Mouse (Mus musculus): ENCODE results near the gene Gtf2h3. TPM values are rescaled to one million over a fixed set of nuclear protein-coding genes. Genes with fewer than 3 reads are reported as not detected.

Gene Gtf2h3
- polyA plus RNA-seq, 1 experiment: 34.0 TPM

DNA sequence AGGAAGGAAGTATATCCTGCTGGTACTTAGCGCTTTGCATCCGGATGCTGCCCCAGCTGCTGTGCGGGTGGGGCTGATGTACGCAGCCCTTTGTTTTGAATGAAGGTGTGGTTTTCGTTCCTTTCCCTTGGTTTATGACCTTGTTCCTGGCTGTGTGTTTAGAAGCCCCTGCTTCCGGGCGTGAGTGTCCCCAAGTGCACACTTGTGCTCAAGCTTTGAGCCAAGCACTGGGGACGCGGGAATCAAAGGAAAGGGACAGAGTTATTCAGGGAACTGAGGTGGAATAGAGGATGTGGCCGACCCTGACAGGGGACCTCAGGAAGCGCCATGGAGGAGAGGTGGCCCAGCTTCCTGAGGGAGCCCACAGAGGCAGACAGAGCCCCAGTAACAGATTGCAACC, 35.8 kb downstream of the Gtf2h3 start:
- H3K27me3 ChIP-seq (ENCODE audit: control insufficient read depth, insufficient read depth, insufficient read length): no peaks in the 10 kb centered on the region
- H3K4me3 ChIP-seq (ENCODE audit: insufficient read depth, poor library complexity, severe bottlenecking): no peak overlapping the region
- no peak overlapping the region for H3ac ChIP-seq (ENCODE audit: control insufficient read depth, insufficient read length, low read depth)
- TF ChIP-seq CTCF (IDR thresholded peaks at IDR 0.05; ENCODE audit: control insufficient read depth, insufficient read depth, insufficient read length): no peak
- no peak for TF ChIP-seq MYOG (IDR thresholded peaks at IDR 0.05; ENCODE audit: control insufficient read depth, extremely low read depth, insufficient read length)
- no peak for TF ChIP-seq FOSL1 (IDR thresholded peaks at IDR 0.05; ENCODE audit: insufficient read depth, low read length, poor library complexity, severe bottlenecking)
- no peak for TF ChIP-seq MYOD1 (IDR thresholded peaks at IDR 0.05; ENCODE audit: control insufficient read depth, insufficient read length, low read depth)
- no peak for TF ChIP-seq USF1 (IDR thresholded peaks at IDR 0.05; ENCODE audit: low read depth)
- no peak for TF ChIP-seq MAX (IDR thresholded peaks at IDR 0.05)
- TF ChIP-seq CEBPB (IDR thresholded peaks at IDR 0.05; ENCODE audit: low read depth): no peak
- H3K79me2 ChIP-seq (ENCODE audit: control insufficient read depth, insufficient read depth): no peaks in the 10 kb centered on the region
- H3K79me3 ChIP-seq (ENCODE audit: low read depth): no peaks in the 10 kb centered on the region
- no peaks in the 10 kb centered on the region for H3K36me3 ChIP-seq (ENCODE audit: control insufficient read depth, insufficient read depth)

DNA sequence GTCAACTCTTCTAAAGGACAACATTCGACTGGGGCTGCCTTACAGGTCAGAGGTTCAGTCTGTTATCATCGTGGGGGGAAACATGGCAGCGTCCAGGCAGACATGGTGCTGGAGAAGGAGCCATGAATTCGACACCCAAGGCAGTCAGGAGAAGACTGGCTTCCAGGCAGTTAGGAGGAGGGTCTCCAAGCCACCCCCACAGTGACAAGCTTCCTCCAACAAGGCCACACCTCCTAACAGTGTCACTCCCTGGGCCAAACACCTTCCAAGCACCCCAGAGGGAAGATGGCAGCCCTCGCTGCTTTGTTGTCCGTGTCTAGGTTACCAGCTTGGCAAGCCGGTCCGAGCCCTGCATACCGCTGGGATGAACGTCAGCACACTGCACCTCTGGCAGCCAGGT, 39.8 kb downstream of the Gtf2h3 start:
- Histone ChIP-seq H3K36me3 (ENCODE audit: control insufficient read depth, insufficient read depth) (no peaks in the 10 kb centered on the region), H3ac (ENCODE audit: control insufficient read depth, insufficient read length, low read depth) (no peak overlapping the region), H3K27me3 (ENCODE audit: control insufficient read depth, insufficient read depth, insufficient read length) (no peaks in the 10 kb centered on the region), H3K4me3 (ENCODE audit: insufficient read depth, poor library complexity, severe bottlenecking) (no peak overlapping the region), H3K79me2 (ENCODE audit: control insufficient read depth, insufficient read depth) (no peaks in the 10 kb centered on the region), H3K79me3 (ENCODE audit: low read depth) (no peaks in the 10 kb centered on the region)
- TF ChIP-seq CTCF (IDR thresholded peaks at IDR 0.05; ENCODE audit: control insufficient read depth, insufficient read depth, insufficient read length): no peak
- no peak for TF ChIP-seq USF1 (IDR thresholded peaks at IDR 0.05; ENCODE audit: low read depth)
- no peak for TF ChIP-seq FOSL1 (IDR thresholded peaks at IDR 0.05; ENCODE audit: insufficient read depth, low read length, poor library complexity, severe bottlenecking)
- TF ChIP-seq MYOD1 (IDR thresholded peaks at IDR 0.05; ENCODE audit: control insufficient read depth, insufficient read length, low read depth): no peak
- no peak for TF ChIP-seq MYOG (IDR thresholded peaks at IDR 0.05; ENCODE audit: control insufficient read depth, extremely low read depth, insufficient read length)
- TF ChIP-seq MAX (IDR thresholded peaks at IDR 0.05): no peak
- no peak for TF ChIP-seq CEBPB (IDR thresholded peaks at IDR 0.05; ENCODE audit: low read depth)

DNA sequence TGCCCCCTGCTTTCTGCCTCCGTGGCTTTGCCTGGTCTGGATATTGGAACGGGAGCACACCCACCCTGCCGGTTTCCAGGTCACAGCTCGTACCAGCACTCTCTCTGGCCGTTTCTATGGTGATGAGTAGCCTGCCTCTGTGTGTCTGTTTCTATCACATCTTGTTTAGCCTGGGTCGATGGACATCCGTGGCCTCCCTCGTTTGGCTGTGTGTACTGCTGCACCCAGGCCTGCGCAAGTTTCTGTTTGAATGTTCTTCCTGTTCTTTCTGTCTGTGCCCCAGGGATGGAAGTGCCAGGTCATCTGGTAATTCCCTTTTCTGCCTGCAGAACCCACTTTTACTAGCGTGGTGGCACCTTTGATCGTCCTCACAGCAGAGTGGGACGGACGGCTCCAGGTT, 42.4 kb downstream of the Gtf2h3 start:
- no peaks in the 10 kb centered on the region for H3K27me3 ChIP-seq (ENCODE audit: control insufficient read depth, insufficient read depth, insufficient read length)
- H3K4me3 ChIP-seq (ENCODE audit: insufficient read depth, poor library complexity, severe bottlenecking): no peak overlapping the region
- H3K36me3 ChIP-seq (ENCODE audit: control insufficient read depth, insufficient read depth): no peaks in the 10 kb centered on the region
- H3K79me2 ChIP-seq (ENCODE audit: control insufficient read depth, insufficient read depth): no peaks in the 10 kb centered on the region
- H3ac ChIP-seq (ENCODE audit: control insufficient read depth, insufficient read length, low read depth): no peak overlapping the region
- TF ChIP-seq MAX (IDR thresholded peaks at IDR 0.05): no peak
- no peak for TF ChIP-seq USF1 (IDR thresholded peaks at IDR 0.05; ENCODE audit: low read depth)
- TF ChIP-seq MYOG (IDR thresholded peaks at IDR 0.05; ENCODE audit: control insufficient read depth, extremely low read depth, insufficient read length): no peak
- H3K79me3 ChIP-seq (ENCODE audit: low read depth): no peaks in the 10 kb centered on the region

DNA sequence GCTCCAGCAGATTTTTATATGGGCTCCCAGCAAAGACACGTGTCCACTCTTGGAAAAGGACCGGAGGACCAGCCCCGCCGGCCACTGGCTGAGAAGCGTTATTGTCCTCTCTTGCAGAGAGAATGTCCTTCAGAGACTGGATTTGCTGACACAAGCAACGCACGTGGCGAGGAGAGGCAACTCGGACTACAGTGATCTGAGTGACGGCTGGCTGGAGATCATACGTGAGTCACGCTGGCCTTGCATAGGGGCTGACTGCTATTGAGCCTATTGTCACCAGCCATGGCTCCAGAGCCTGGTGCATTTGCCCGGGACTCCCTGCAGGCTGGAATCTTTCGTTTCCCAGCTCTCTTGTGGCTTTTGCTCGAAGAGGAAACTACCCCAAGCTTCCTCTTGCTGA, 44.0 kb downstream of the Gtf2h3 start:
- Histone ChIP-seq H3K36me3 (ENCODE audit: control insufficient read depth, insufficient read depth) (no peaks in the 10 kb centered on the region), H3K79me2 (ENCODE audit: control insufficient read depth, insufficient read depth) (no peaks in the 10 kb centered on the region), H3K27me3 (ENCODE audit: control insufficient read depth, insufficient read depth, insufficient read length) (no peaks in the 10 kb centered on the region), H3K79me3 (ENCODE audit: low read depth) (no peaks in the 10 kb centered on the region), H3ac (ENCODE audit: control insufficient read depth, insufficient read length, low read depth) (no peak overlapping the region), H3K4me3 (ENCODE audit: insufficient read depth, poor library complexity, severe bottlenecking) (no peak overlapping the region)
- TF ChIP-seq MAX (IDR thresholded peaks at IDR 0.05) (no peak), FOSL1 (IDR thresholded peaks at IDR 0.05; ENCODE audit: insufficient read depth, low read length, poor library complexity, severe bottlenecking) (no peak), MYOD1 (IDR thresholded peaks at IDR 0.05; ENCODE audit: control insufficient read depth, insufficient read length, low read depth) (no peak), CTCF (IDR thresholded peaks at IDR 0.05; ENCODE audit: control insufficient read depth, insufficient read depth, insufficient read length) (no peak), CEBPB (IDR thresholded peaks at IDR 0.05; ENCODE audit: low read depth) (no peak), MYOG (IDR thresholded peaks at IDR 0.05; ENCODE audit: control insufficient read depth, extremely low read depth, insufficient read length) (no peak), USF1 (IDR thresholded peaks at IDR 0.05; ENCODE audit: low read depth) (no peak)

DNA sequence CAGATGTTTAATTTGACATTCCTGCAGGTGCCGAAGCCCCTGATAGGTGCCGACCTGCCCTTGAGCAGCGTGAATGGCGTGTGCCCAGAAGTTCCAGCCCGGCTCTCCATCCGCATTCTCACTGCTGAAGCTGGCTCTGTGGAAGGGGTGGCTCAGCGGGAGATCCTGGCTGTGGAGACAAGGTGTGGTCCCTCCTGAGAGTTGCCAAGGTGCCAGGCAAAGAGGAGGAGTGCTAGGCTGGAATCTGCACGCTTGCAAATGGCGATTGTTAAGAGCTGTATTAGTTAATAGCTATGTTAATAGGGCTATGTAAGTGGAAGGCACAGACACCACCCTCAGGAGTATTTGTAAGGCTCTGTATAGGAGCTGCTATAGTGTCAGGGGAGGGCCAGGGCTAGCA, 45.4 kb downstream of the Gtf2h3 start:
- Histone ChIP-seq H3K79me2 (ENCODE audit: control insufficient read depth, insufficient read depth) (peaks cover 4% of the 10 kb centered on the region), H3K27me3 (ENCODE audit: control insufficient read depth, insufficient read depth, insufficient read length) (no peaks in the 10 kb centered on the region), H3ac (ENCODE audit: control insufficient read depth, insufficient read length, low read depth) (no peak overlapping the region), H3K79me3 (ENCODE audit: low read depth) (peaks cover 2% of the 10 kb centered on the region), H3K36me3 (ENCODE audit: control insufficient read depth, insufficient read depth) (no peaks in the 10 kb centered on the region), H3K4me3 (ENCODE audit: insufficient read depth, poor library complexity, severe bottlenecking) (no peak overlapping the region)
- no peak for TF ChIP-seq MYOG (IDR thresholded peaks at IDR 0.05; ENCODE audit: control insufficient read depth, extremely low read depth, insufficient read length)

DNA sequence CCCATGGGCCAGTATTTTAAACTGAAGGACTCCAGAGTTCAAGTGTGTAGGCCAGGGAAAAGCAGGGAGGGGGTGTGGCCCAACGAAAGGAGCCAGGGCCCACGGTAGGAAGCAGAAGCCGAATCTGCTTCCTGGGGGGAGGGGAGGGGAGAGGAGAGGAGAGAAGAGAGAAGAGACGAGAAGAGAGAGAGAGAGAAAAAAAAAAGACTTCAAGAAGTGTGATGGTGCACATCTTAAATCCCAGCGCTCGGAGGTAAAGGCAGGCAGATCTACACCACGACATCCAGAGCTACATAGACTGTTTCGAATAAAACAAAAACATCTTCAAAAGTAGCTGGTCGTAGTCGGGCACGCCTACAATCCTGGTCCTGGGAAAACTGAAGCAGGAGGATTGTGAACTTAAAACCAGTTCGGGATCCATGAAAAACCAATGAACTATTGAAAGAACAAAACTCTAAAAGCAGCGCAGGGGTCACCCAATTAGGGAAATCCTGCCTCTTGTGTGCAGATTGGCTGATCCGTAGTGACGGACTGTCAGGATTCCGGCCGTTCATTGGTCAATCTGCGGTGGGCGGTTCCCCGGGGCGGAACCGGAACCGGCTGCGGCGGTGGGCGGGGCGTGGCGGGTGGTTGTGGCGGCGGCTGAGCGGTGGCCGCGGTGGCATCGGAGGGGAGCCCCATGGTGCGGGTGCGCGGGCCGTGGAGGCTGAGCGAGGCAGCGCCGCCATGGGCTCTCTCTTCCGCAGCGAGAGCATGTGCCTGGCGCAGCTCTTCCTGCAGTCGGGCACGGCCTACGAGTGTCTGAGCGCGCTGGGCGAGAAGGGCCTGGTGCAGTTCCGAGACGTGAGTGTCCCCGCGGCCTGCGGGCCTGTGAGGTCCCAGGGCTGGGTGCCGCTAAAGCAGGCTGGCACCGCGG, 49.8 kb downstream of the Gtf2h3 start, which contains the start of gene Atp6v0a2:
Atp6v0a2 (plus strand) TSS at position 129 of the 916 bp plus-strand sequence.
- H3K79me2 ChIP-seq (ENCODE audit: control insufficient read depth, insufficient read depth): peaks cover 26% of the 10 kb centered on the region
- no peaks in the 10 kb centered on the region for H3K27me3 ChIP-seq (ENCODE audit: control insufficient read depth, insufficient read depth, insufficient read length)
- peaks cover 9% of the 10 kb centered on the region for H3K79me3 ChIP-seq (ENCODE audit: low read depth)
- TF ChIP-seq CTCF (IDR thresholded peaks at IDR 0.05; ENCODE audit: control insufficient read depth, insufficient read depth, insufficient read length): no peak
- TF ChIP-seq CEBPB (IDR thresholded peaks at IDR 0.05; ENCODE audit: low read depth): no peak
- TF ChIP-seq USF1 (IDR thresholded peaks at IDR 0.05; ENCODE audit: low read depth): no peak
- TF ChIP-seq MYOG (IDR thresholded peaks at IDR 0.05; ENCODE audit: control insufficient read depth, extremely low read depth, insufficient read length): no peak
- TF ChIP-seq FOSL1 (IDR thresholded peaks at IDR 0.05; ENCODE audit: insufficient read depth, low read length, poor library complexity, severe bottlenecking): no peak
- TF ChIP-seq MYOD1 (IDR thresholded peaks at IDR 0.05; ENCODE audit: control insufficient read depth, insufficient read length, low read depth): no peak
- no peak for TF ChIP-seq MAX (IDR thresholded peaks at IDR 0.05)
- H3ac ChIP-seq (ENCODE audit: control insufficient read depth, insufficient read length, low read depth): peak within 1 kb of the TSS; percentile 95
- H3K36me3 ChIP-seq (ENCODE audit: control insufficient read depth, insufficient read depth): no peaks in the 10 kb centered on the region
- peak within 1 kb of the TSS; percentile 72 for H3K4me3 ChIP-seq (ENCODE audit: insufficient read depth, poor library complexity, severe bottlenecking)
